Mouse (Mus musculus): ENCODE data around the gene Ell.
"Not testable (repeated sequence)": the region's sequence is repeated elsewhere in the genome, so short reads cannot be mapped to it uniquely, and the experiment has no call there.

Gene Ell

GRCm38 (mm10) chr8:70563763-70564387, 24.6 kb downstream of the Ell start:
- DNase-seq (ENCODE audit: low spot score in 2 of 2): no peak

GRCm38 (mm10) chr8:70564696-70565235, 25.5 kb downstream of the Ell start:
- no peak for DNase-seq (ENCODE audit: low spot score in 2 of 2)

- DNase-seq (ENCODE audit: low spot score in 2 of 2): no peak
Measured at GRCm38 (mm10) chr8:70565561-70565960, 26.3 kb downstream of the Ell start.

GRCm38 (mm10) chr8:70570360-70570759, 31.1 kb downstream of the Ell start:
- DNase-seq (ENCODE audit: low spot score in 2 of 2): no peak

GRCm38 (mm10) chr8:70570990-70571389, 31.7 kb downstream of the Ell start:
- DNase-seq (ENCODE audit: low spot score in 2 of 2): no peak

- DNase-seq (ENCODE audit: low spot score in 2 of 2): no peak
Measured at GRCm38 (mm10) chr8:70574302-70574701, 35.0 kb downstream of the Ell start.

GRCm38 (mm10) chr8:70574915-70575314, 35.7 kb downstream of the Ell start:
- no peak for DNase-seq (ENCODE audit: low spot score in 2 of 2)

- DNase-seq (ENCODE audit: low spot score in 2 of 2): no peak
Measured at GRCm38 (mm10) chr8:70577207-70577606, 38.0 kb downstream of the Ell start.

- DNase-seq (ENCODE audit: low spot score in 2 of 2): peak in 1 of 2 experiments; percentile 63
Measured at GRCm38 (mm10) chr8:70583476-70584387, 44.5 kb downstream of the Ell start.

- no peak for DNase-seq (ENCODE audit: low spot score in 2 of 2)
Measured at GRCm38 (mm10) chr8:70584606-70585257, 45.5 kb downstream of the Ell start.

- peak in 1 of 2 experiments; percentile 51 for DNase-seq (ENCODE audit: low spot score in 2 of 2)
Measured at GRCm38 (mm10) chr8:70585258-70585652, 46.0 kb downstream of the Ell start.

GRCm38 (mm10) chr8:70587955-70588354, 48.7 kb downstream of the Ell start:
- DNase-seq (ENCODE audit: low spot score in 2 of 2): not testable (repeated sequence)

- DNase-seq (ENCODE audit: low spot score in 2 of 2): no peak
Measured at GRCm38 (mm10) chr8:70591569-70591968, 52.3 kb downstream of the Ell start.

GRCm38 (mm10) chr8:70593173-70593572, 53.9 kb downstream of the Ell start:
- no peak for DNase-seq (ENCODE audit: low spot score in 2 of 2)

GRCm38 (mm10) chr8:70593961-70594609, 54.8 kb downstream of the Ell start, which contains the start of gene Isyna1:
TSS of gene Isyna1 (plus strand) at chr8:70594373.
- peak in 1 of 2 experiments; percentile 72 for DNase-seq (ENCODE audit: low spot score in 2 of 2)

GRCm38 (mm10) chr8:70594621-70595564, 55.6 kb downstream of the Ell start:
- peak in 1 of 2 experiments; percentile 39 for DNase-seq (ENCODE audit: low spot score in 2 of 2)

GRCm38 (mm10) chr8:70595811-70596210, 56.6 kb downstream of the Ell start:
- DNase-seq (ENCODE audit: low spot score in 2 of 2): no peak

- no peak for DNase-seq (ENCODE audit: low spot score in 2 of 2)
Measured at GRCm38 (mm10) chr8:70596216-70596615, 57.0 kb downstream of the Ell start.

- DNase-seq (ENCODE audit: low spot score in 2 of 2): peak in 1 of 2 experiments; percentile 49
Measured at GRCm38 (mm10) chr8:70596775-70597416, 57.6 kb downstream of the Ell start.
